Mouse (Mus musculus) spleen, adult 2 months (tissue): ENCODE data around the gene Coq8a.

ENCODE experiments used
- CTCF ChIP-seq: fragments of 200-500 bp; IDR thresholded peaks from 2 replicates; pipeline ENCODE4 v1.5.1; 2011; ENCODE audit warnings: mild to moderate bottlenecking, inconsistent platforms; ENCODE audit not compliant: insufficient read depth, insufficient read length, insufficient replicate concordance; ENCODE audit errors: extremely low read depth
- POLR2A ChIP-seq: fragments of 200-500 bp; IDR thresholded peaks from 2 replicates; pipeline ENCODE4 v1.6.1; 2011; ENCODE audit warnings: low read depth, low read length, inconsistent platforms

- no peak for TF ChIP-seq CTCF
- no peak for TF ChIP-seq POLR2A
Measured at GRCm38 (mm10) chr1:180192866-180193265, 6.5 kb downstream of the Coq8a start.
